In genomic region chr6:125344866-125345265, GRCm38 (mm10) we compare ENCODE assay signal across 34 mouse cellular contexts. TPM values are rescaled to one million over a fixed set of nuclear protein-coding genes. Genes with fewer than 3 reads are reported as not detected.
DNase-seq lines count a peak whose midpoint lies in the region; ATAC-seq and TF ChIP-seq lines count a peak whose summit lies in the region.
"Had no signal": no experiment of that assay in that cellular context is flagged by ENCODE, and none has a peak within 500 bp of the region (broad histone marks: within the 10 kb centered on the region; RNA-seq: fewer than 3 reads in every experiment).

No protein-coding gene starts in this region.

- WGBS in lung, embryonic 16.5 days, result 44% methylated on average over 4 of the region's 4 CpGs
- WGBS in lung, adult 2 months, result 58% methylated on average over 4 of the region's 4 CpGs
- 52% methylated on average over 4 of the region's 4 CpGs for WGBS in intestine, embryonic 15.5 days
- 53% methylated on average over 4 of the region's 4 CpGs for WGBS in stomach, embryonic 16.5 days

- intact Hi-C loops in left cerebral cortex, postnatal 36 days (cut with DNase I), result no loop called here

- no peak for DNase-seq in lung, adult 2 months
- no peak for DNase-seq in left cerebral cortex, postnatal 36 days (ENCODE audit: low spot score in 2 of 2)
- DNase-seq in adrenal gland, adult 8-10 months, result no peak
- DNase-seq in embryo, embryonic 10.5 days (ENCODE audit: low spot score), result no peak
- DNase-seq: adrenal gland, postnatal 36 days; B cell, adult 2 months; cerebellum, adult 8-10 months; cerebellum, postnatal 36 days; embryo, embryonic 11 days; forebrain, postnatal 0 days; gastrocnemius, postnatal 10 days; kidney, adult 9 months; spleen, adult 18-20 months; thymus, postnatal 14 days had no signal

- peak overlapping the region; percentile 4; the same call in 1 of the 2 replicates for H3K27ac ChIP-seq in lung, embryonic 16.5 days (ENCODE audit: low read length)
- peak overlapping the region; percentile 58; the same call in 1 of the 2 replicates for H3K27ac ChIP-seq in intestine, embryonic 15.5 days
- H3K27ac ChIP-seq in stomach, embryonic 16.5 days (ENCODE audit: low read length), result peak overlapping the region; percentile 91
- H3K27ac ChIP-seq: embryonic facial prominence, embryonic 13.5 days; hindbrain, embryonic 15.5 days; liver, embryonic 14.5 days; neural tube, embryonic 13.5 days had no signal

- H3K36me3 ChIP-seq in lung, embryonic 16.5 days (ENCODE audit: control insufficient read depth, insufficient read depth, low read length), result no peaks in the 10 kb centered on the region
- H3K36me3 ChIP-seq in intestine, embryonic 15.5 days, result no peaks in the 10 kb centered on the region
- no peaks in the 10 kb centered on the region for H3K36me3 ChIP-seq in stomach, embryonic 16.5 days (ENCODE audit: control insufficient read depth, insufficient read depth, low read length)
- H3K36me3 ChIP-seq: embryonic facial prominence, embryonic 13.5 days; hindbrain, embryonic 10.5 days; hindbrain, embryonic 15.5 days; limb, embryonic 13.5 days; midbrain, embryonic 10.5 days; neural tube, embryonic 13.5 days had no signal

- ATAC-seq in lung, embryonic 16.5 days (ENCODE audit: low read depth), result no peak
- no peak for ATAC-seq in intestine, embryonic 15.5 days
- peak; percentile 52 for ATAC-seq in megakaryocyte, adult 5-6 weeks (ENCODE audit: poor library complexity, severe bottlenecking)
- 0 out of 2 replicates have a peak, but pooled peaks have one; percentile 3 for ATAC-seq in stomach, embryonic 16.5 days (ENCODE audit: insufficient read depth, low FRiP score)
- ATAC-seq: forebrain, postnatal 0 days; inflammation-experienced regulatory T-cells, adult 6 months had no signal

- no peaks in the 10 kb centered on the region for H3K27me3 ChIP-seq in lung, embryonic 16.5 days (ENCODE audit: control insufficient read depth, insufficient read depth, low read depth, low read length)
- H3K27me3 ChIP-seq in intestine, embryonic 15.5 days (replicated peaks), result no peaks in the 10 kb centered on the region
- H3K27me3 ChIP-seq in stomach, embryonic 16.5 days (ENCODE audit: control insufficient read depth, insufficient read depth, low read length), result no peaks in the 10 kb centered on the region
- H3K27me3 ChIP-seq: embryonic facial prominence, embryonic 13.5 days; limb, embryonic 13.5 days had no signal

- H3K9me3 ChIP-seq in lung, embryonic 16.5 days (ENCODE audit: control insufficient read depth, low read length), result no peaks in the 10 kb centered on the region
- no peaks in the 10 kb centered on the region for H3K9me3 ChIP-seq in intestine, embryonic 15.5 days
- no peaks in the 10 kb centered on the region for H3K9me3 ChIP-seq in stomach, embryonic 16.5 days (replicated peaks; ENCODE audit: control insufficient read depth, low read length)
- H3K9me3 ChIP-seq: embryonic facial prominence, embryonic 13.5 days; hindbrain, embryonic 10.5 days; hindbrain, embryonic 15.5 days; limb, embryonic 13.5 days; midbrain, embryonic 10.5 days; neural tube, embryonic 13.5 days had no signal

- TF ChIP-seq CTCF in lung, adult 2 months (IDR thresholded peaks at IDR 0.05; ENCODE audit: insufficient read depth, low read length), result no peak

- H3K4me2 ChIP-seq in lung, embryonic 16.5 days (ENCODE audit: low read depth, low read length), result no peak overlapping the region
- H3K4me2 ChIP-seq in intestine, embryonic 15.5 days (replicated peaks), result no peak overlapping the region; the same call in 1 of the 2 replicates
- no peak overlapping the region for H3K4me2 ChIP-seq in stomach, embryonic 16.5 days (ENCODE audit: low read depth, low read length)
- H3K4me2 ChIP-seq: embryonic facial prominence, embryonic 13.5 days; hindbrain, embryonic 15.5 days; limb, embryonic 13.5 days; neural tube, embryonic 13.5 days had no signal

- no peak overlapping the region for H3K4me3 ChIP-seq in lung, embryonic 16.5 days (ENCODE audit: low read length)
- H3K4me3 ChIP-seq in lung, adult 2 months (replicated peaks; ENCODE audit: extremely low read depth, low read depth, low read length), result no peak overlapping the region
- H3K4me3 ChIP-seq in intestine, embryonic 15.5 days (replicated peaks), result no peak overlapping the region
- no peak overlapping the region for H3K4me3 ChIP-seq in stomach, embryonic 16.5 days (replicated peaks; ENCODE audit: low read length)
- H3K4me3 ChIP-seq: embryonic facial prominence, embryonic 13.5 days; erythroblast, embryonic 14.5 days; hindbrain, embryonic 10.5 days; hindbrain, embryonic 15.5 days; limb, embryonic 13.5 days; midbrain, embryonic 10.5 days; neural tube, embryonic 13.5 days had no signal

- no peak overlapping the region for H3K9ac ChIP-seq in lung, embryonic 16.5 days (ENCODE audit: low read length)
- H3K9ac ChIP-seq in intestine, embryonic 15.5 days, result no peak overlapping the region
- peak overlapping the region; percentile 63; the same call in 1 of the 2 replicates for H3K9ac ChIP-seq in stomach, embryonic 16.5 days (ENCODE audit: low read length)
- H3K9ac ChIP-seq: forebrain, postnatal 0 days; hindbrain, embryonic 15.5 days; limb, embryonic 13.5 days; liver, embryonic 14.5 days; neural tube, embryonic 13.5 days had no signal

- H3K4me1 ChIP-seq in lung, embryonic 16.5 days (replicated peaks; ENCODE audit: control insufficient read depth, insufficient read depth, low read length), result peaks cover 34% of the 10 kb centered on the region
- peaks cover 35% of the 10 kb centered on the region for H3K4me1 ChIP-seq in lung, adult 2 months (ENCODE audit: control insufficient read depth, insufficient read depth, low read length)
- H3K4me1 ChIP-seq in intestine, embryonic 15.5 days (replicated peaks), result peaks cover 28% of the 10 kb centered on the region
- peaks cover 36% of the 10 kb centered on the region for H3K4me1 ChIP-seq in stomach, embryonic 16.5 days (ENCODE audit: control insufficient read depth, insufficient read depth, low read length)

- TF ChIP-seq POLR2A in lung, adult 2 months (IDR thresholded peaks at IDR 0.05; ENCODE audit: borderline replicate concordance, extremely low read depth, low read depth, low read length), result no peak

RNA-seq across cellular contexts. Expression of gene Tnfrsf1a, which starts 4.3 kb away (rescaled TPM):
- 115 and 117 TPM in 2 replicates for polyA plus RNA-seq in lung, embryonic 16.5 days (2015; fragmentation: Nextera tagmentation; extraction: Ambion mirVana)
- polyA plus RNA-seq in lung, adult 2 months (2012; rRNA removed), result 186 and 200 TPM in 2 replicates
- polyA plus RNA-seq in intestine, embryonic 15.5 days (2015; fragmentation: Nextera tagmentation; extraction: Ambion mirVana), result 69.1 and 71.4 TPM in 2 replicates
- total RNA-seq in megakaryocyte, adult 5-6 weeks (2015), result 96.4 and 101 TPM in 2 replicates
- 90.2 and 116 TPM in 2 replicates for total RNA-seq in megakaryocyte, adult 5-6 weeks (2017)
- polyA plus RNA-seq in stomach, embryonic 16.5 days (2015; fragmentation: Nextera tagmentation; extraction: Ambion mirVana), result 82.6 and 91.1 TPM in 2 replicates
- 10 to 100 TPM; 11.1 to 11.8 TPM for total RNA-seq in left cerebral cortex, postnatal 36 days (2021)
- 100 to 1,000 TPM; 194 to 259 (median 215) TPM for total RNA-seq in adrenal gland, adult 8-10 months (2022)

RNA-seq across cellular contexts. Expression of gene Scnn1a, which starts 24.4 kb away (rescaled TPM):
- polyA plus RNA-seq in lung, embryonic 16.5 days (2015; fragmentation: Nextera tagmentation; extraction: Ambion mirVana), result 9.1 and 13.4 TPM in 2 replicates
- 245 and 249 TPM in 2 replicates for polyA plus RNA-seq in lung, adult 2 months (2012; rRNA removed)
- polyA plus RNA-seq in intestine, embryonic 15.5 days (2015; fragmentation: Nextera tagmentation; extraction: Ambion mirVana), result 2.6 and 3.3 TPM in 2 replicates
- 9.0 and 9.5 TPM in 2 replicates for total RNA-seq in megakaryocyte, adult 5-6 weeks (2015)
- total RNA-seq in megakaryocyte, adult 5-6 weeks (2017), result 0.99 and 1.6 TPM in 2 replicates
- 5.8 and 9.7 TPM in 2 replicates for polyA plus RNA-seq in stomach, embryonic 16.5 days (2015; fragmentation: Nextera tagmentation; extraction: Ambion mirVana)
- total RNA-seq in left cerebral cortex, postnatal 36 days (2021), result 1 to 10 TPM; 2.4 to 2.9 TPM
- total RNA-seq in adrenal gland, adult 8-10 months (2022), result 1 to 10 TPM; 1.4 to 3.4 (median 2.2) TPM
- polyA plus RNA-seq: inflammation-experienced regulatory T-cells, adult 6 months had no signal

RNA-seq across cellular contexts. Expression of gene Ltbr, which starts 31.2 kb away (rescaled TPM):
- 91.1 and 96.4 TPM in 2 replicates for polyA plus RNA-seq in lung, embryonic 16.5 days (2015; fragmentation: Nextera tagmentation; extraction: Ambion mirVana)
- 107 and 116 TPM in 2 replicates for polyA plus RNA-seq in lung, adult 2 months (2012; rRNA removed)
- polyA plus RNA-seq in intestine, embryonic 15.5 days (2015; fragmentation: Nextera tagmentation; extraction: Ambion mirVana), result 78.6 and 83.8 TPM in 2 replicates
- 30.0 and 30.6 TPM in 2 replicates for total RNA-seq in megakaryocyte, adult 5-6 weeks (2015)
- 57.1 and 59.9 TPM in 2 replicates for total RNA-seq in megakaryocyte, adult 5-6 weeks (2017)
- polyA plus RNA-seq in stomach, embryonic 16.5 days (2015; fragmentation: Nextera tagmentation; extraction: Ambion mirVana), result 69.4 and 73.1 TPM in 2 replicates
- total RNA-seq in left cerebral cortex, postnatal 36 days (2021), result 1 to 10 TPM; 7.4 to 8.4 TPM
- 10 to 100 TPM; 74.1 to 83.5 (median 81.0) TPM for total RNA-seq in adrenal gland, adult 8-10 months (2022)

RNA-seq across cellular contexts. Expression of gene Plekhg6, which starts 35.7 kb away (rescaled TPM):
- polyA plus RNA-seq in lung, embryonic 16.5 days (2015; fragmentation: Nextera tagmentation; extraction: Ambion mirVana), result 0.49 and 0.99 TPM in 2 replicates
- polyA plus RNA-seq in lung, adult 2 months (2012; rRNA removed), result 1.3 and 2.6 TPM in 2 replicates
- polyA plus RNA-seq in intestine, embryonic 15.5 days (2015; fragmentation: Nextera tagmentation; extraction: Ambion mirVana), result 7.3 and 8.9 TPM in 2 replicates
- total RNA-seq in megakaryocyte, adult 5-6 weeks (2015), result not detected in 2 replicates
- total RNA-seq in megakaryocyte, adult 5-6 weeks (2017), result not detected in 2 replicates
- 6.3 and 8.2 TPM in 2 replicates for polyA plus RNA-seq in stomach, embryonic 16.5 days (2015; fragmentation: Nextera tagmentation; extraction: Ambion mirVana)
- total RNA-seq in left cerebral cortex, postnatal 36 days (2021), result under 1 TPM; 0.11 to 0.30 TPM
- total RNA-seq in adrenal gland, adult 8-10 months (2022), result under 1 TPM in 2 of 4 experiments, not detected in 2; 0.09 to 0.19 TPM
- total RNA-seq: heart, postnatal 14 days had no signal
- polyA plus RNA-seq: erythroblast, embryonic 14.5 days; inflammation-experienced regulatory T-cells, adult 6 months; neural tube, embryonic 13.5 days had no signal

RNA-seq across cellular contexts. Expression of gene Tuba3a, which starts 59.0 kb away (rescaled TPM):
- 0.16 TPM in 1 of 2 replicates, not detected in the other for polyA plus RNA-seq in lung, embryonic 16.5 days (2015; fragmentation: Nextera tagmentation; extraction: Ambion mirVana)
- polyA plus RNA-seq in lung, adult 2 months (2012; rRNA removed), result 0.17 and 0.19 TPM in 2 replicates
- polyA plus RNA-seq in intestine, embryonic 15.5 days (2015; fragmentation: Nextera tagmentation; extraction: Ambion mirVana), result 0.14 TPM in 1 of 2 replicates, not detected in the other
- total RNA-seq in megakaryocyte, adult 5-6 weeks (2015), result not detected in 2 replicates
- total RNA-seq in megakaryocyte, adult 5-6 weeks (2017), result not detected in 2 replicates
- 0.26 TPM in 1 of 2 replicates, not detected in the other for polyA plus RNA-seq in stomach, embryonic 16.5 days (2015; fragmentation: Nextera tagmentation; extraction: Ambion mirVana)
- total RNA-seq in left cerebral cortex, postnatal 36 days (2021), result not detected
- total RNA-seq in adrenal gland, adult 8-10 months (2022), result not detected
- total RNA-seq: adrenal gland, adult 18-20 months; adrenal gland, postnatal 36 days; forebrain, postnatal 0 days; gastrocnemius, postnatal 10 days; heart, postnatal 14 days; left cerebral cortex, adult 18-20 months; left cerebral cortex, postnatal 25 days; midbrain, postnatal 0 days had no signal
- polyA plus RNA-seq: erythroblast, embryonic 14.5 days; forebrain, embryonic 11.5 days; forebrain, postnatal 0 days; heart, embryonic 14.5 days; hindbrain, embryonic 10.5 days; hindbrain, embryonic 15.5 days; liver, embryonic 14.5 days; midbrain, embryonic 10.5 days; midbrain, postnatal 0 days; neural tube, embryonic 13.5 days had no signal

Comparison
In these comparisons a context has a peak if more than half of its experiments do, and no peak if none do; other contexts are left out.
1. RNA of gene Scnn1a, which starts 24.4 kb away (polyA plus RNA-seq): 245 to 249 TPM in lung, adult 2 months; 9.1 to 13.4 TPM in lung, embryonic 16.5 days, 5.8 to 9.7 TPM in stomach, embryonic 16.5 days and 2.6 to 3.3 TPM in intestine, embryonic 15.5 days; every median in the first group is over 10 times any median in the second.
2. ATAC-seq: peak in megakaryocyte, adult 5-6 weeks (single experiment) and stomach, embryonic 16.5 days (single experiment); none in lung, embryonic 16.5 days (single experiment) and intestine, embryonic 15.5 days (single experiment).
3. H3K27ac ChIP-seq: peak in every context shown above with its lines; median percentile 91 in stomach, embryonic 16.5 days; 58 in intestine, embryonic 15.5 days; 4 in lung, embryonic 16.5 days.